In genomic region chr15:62271428-62271827, GRCm38 (mm10) we compare ENCODE assay signal across 17 mouse cellular contexts.
"Had no signal": no experiment of that assay in that cellular context is flagged by ENCODE, and none has a peak within 500 bp of the region (broad histone marks: within the 10 kb centered on the region; RNA-seq: fewer than 3 reads in every experiment).

No protein-coding gene starts in this region.

- H3K4me3 ChIP-seq: limb, embryonic 12.5 days; liver, embryonic 13.5 days; lung, embryonic 15.5 days; megakaryocyte, embryonic 14.5 days; neural tube, embryonic 13.5 days had no signal

- H3K9ac ChIP-seq: limb, embryonic 12.5 days; liver, embryonic 13.5 days; liver, postnatal 0 days; lung, embryonic 15.5 days; neural tube, embryonic 13.5 days had no signal

- H3K36me3 ChIP-seq: limb, embryonic 12.5 days; liver, embryonic 13.5 days; lung, embryonic 15.5 days; neural tube, embryonic 13.5 days had no signal

- H3K27ac ChIP-seq: kidney, postnatal 0 days; limb, embryonic 12.5 days; liver, embryonic 13.5 days; lung, embryonic 15.5 days; macrophage; neural tube, embryonic 13.5 days had no signal

- H3K4me1 ChIP-seq: limb, embryonic 12.5 days; liver, embryonic 13.5 days; lung, embryonic 15.5 days; neural tube, embryonic 13.5 days had no signal

- H3K27me3 ChIP-seq: limb, embryonic 12.5 days; liver, embryonic 13.5 days; lung, embryonic 15.5 days; neural tube, embryonic 13.5 days had no signal

- H3K4me2 ChIP-seq: limb, embryonic 12.5 days; liver, embryonic 13.5 days; lung, embryonic 15.5 days; midbrain, embryonic 11.5 days; neural tube, embryonic 13.5 days had no signal

- DNase-seq: kidney, adult 9 months; kidney, postnatal 36 days; layer of hippocampus, adult 9-11 months; layer of hippocampus, postnatal 36 days; liver; liver, embryonic 13.5 days; liver, postnatal 0 days; lung, postnatal 14 days; retina, postnatal 1 day; thymus, postnatal 36 days had no signal

- H3K9me3 ChIP-seq: limb, embryonic 12.5 days; liver, embryonic 13.5 days; lung, embryonic 15.5 days; neural tube, embryonic 13.5 days had no signal
